Mouse (Mus musculus) layer of hippocampus, adult 2 months (tissue): ENCODE data around the gene Foxn4. TPM values are rescaled to one million over a fixed set of nuclear protein-coding genes. Genes with fewer than 3 reads are reported as not detected.

Experiments
- DNase-seq, 2 experiments: peaks; one replicate each; pipeline ENCODE4 v3.0.0; 2022; ENCODE audit warnings: low spot score in 2 of 2
- H3K27ac ChIP-seq: fragments of 200-600 bp; 2 replicates; pipeline ENCODE4 v1.8.1; 2022
- H3K4me3 ChIP-seq: fragments of 200-600 bp; 2 replicates; pipeline ENCODE4 v1.8.1; 2022; ENCODE audit warnings: mild to moderate bottlenecking
- CTCF ChIP-seq: fragments of 200-600 bp; conservative IDR thresholded peaks from 2 replicates; pipeline ENCODE4 v1.8.1; 2022; ENCODE audit warnings: antibody characterized with exemption, mild to moderate bottlenecking, moderate library complexity
- total RNA-seq, 2 experiments: library from RNA; stranded (reverse); gene quantifications; 2 replicates each; pipeline ENCODE4 v1.2.3; 2021

Gene Foxn4
- total RNA-seq, 2 experiments from 2014 or later: not detected

- DNase-seq: peak in 1 of 2 experiments; percentile 16
- no peak overlapping the region for H3K4me3 ChIP-seq
- no peak for TF ChIP-seq CTCF
- H3K27ac ChIP-seq: no peak overlapping the region
Observed at GRCm38 (mm10) chr5:114290004-114290403, 16.4 kb upstream of the Foxn4 start.

GRCm38 (mm10) chr5:114288874-114289273, 15.3 kb upstream of the Foxn4 start, which contains the start of gene Myo1h:
Myo1h (plus strand) TSS chr5:114289166.
- no peak for TF ChIP-seq CTCF
- no peak for DNase-seq
- H3K4me3 ChIP-seq: no peak within 1 kb of the TSS
- H3K27ac ChIP-seq: no peak within 1 kb of the TSS

GRCm38 (mm10) chr5:114288396-114288795, 14.8 kb upstream of the Foxn4 start:
- TF ChIP-seq CTCF: no peak
- H3K27ac ChIP-seq: no peak overlapping the region
- H3K4me3 ChIP-seq: no peak overlapping the region
- DNase-seq: no peak

GRCm38 (mm10) chr5:114286872-114287571, 13.4 kb upstream of the Foxn4 start:
- TF ChIP-seq CTCF: no peak
- H3K4me3 ChIP-seq: no peak overlapping the region
- no peak for DNase-seq
- H3K27ac ChIP-seq: no peak overlapping the region

- Histone ChIP-seq H3K27ac (no peak overlapping the region), H3K4me3 (no peak overlapping the region)
- DNase-seq: no peak
- TF ChIP-seq CTCF: peak; percentile 54
Observed at GRCm38 (mm10) chr5:114286102-114286501, 12.5 kb upstream of the Foxn4 start.

GRCm38 (mm10) chr5:114285398-114285700, 11.7 kb upstream of the Foxn4 start:
- DNase-seq: peak in 1 of 2 experiments; percentile 46
- H3K27ac ChIP-seq: peak overlapping the region; percentile 62; the same call in 1 of the 2 replicates
- no peak for TF ChIP-seq CTCF
- no peak overlapping the region for H3K4me3 ChIP-seq

GRCm38 (mm10) chr5:114284604-114285397, 11.2 kb upstream of the Foxn4 start:
- Histone ChIP-seq H3K4me3 (no peak overlapping the region), H3K27ac (peak overlapping the region; percentile 62; the same call in 1 of the 2 replicates)
- no peak for TF ChIP-seq CTCF
- DNase-seq: peak; percentile 29 to 39

- Histone ChIP-seq H3K4me3 (no peak overlapping the region), H3K27ac (no peak overlapping the region)
- DNase-seq: no peak
- no peak for TF ChIP-seq CTCF
Observed at GRCm38 (mm10) chr5:114282346-114282745, 8.7 kb upstream of the Foxn4 start.

GRCm38 (mm10) chr5:114279382-114280143, 6.0 kb upstream of the Foxn4 start:
- no peak for DNase-seq
- TF ChIP-seq CTCF: no peak
- H3K27ac ChIP-seq: no peak overlapping the region
- H3K4me3 ChIP-seq: no peak overlapping the region

- no peak overlapping the region for H3K4me3 ChIP-seq
- no peak for DNase-seq
- TF ChIP-seq CTCF: no peak
- H3K27ac ChIP-seq: no peak overlapping the region
Observed at GRCm38 (mm10) chr5:114275991-114276390, 2.4 kb upstream of the Foxn4 start.

GRCm38 (mm10) chr5:114275339-114275738, 1.7 kb upstream of the Foxn4 start:
- no peak for TF ChIP-seq CTCF
- no peak overlapping the region for H3K4me3 ChIP-seq
- DNase-seq: no peak
- H3K27ac ChIP-seq: no peak overlapping the region

- DNase-seq: no peak
- Histone ChIP-seq H3K27ac (no peak overlapping the region), H3K4me3 (no peak overlapping the region)
- TF ChIP-seq CTCF: no peak
Observed at GRCm38 (mm10) chr5:114269984-114270383, 3.6 kb downstream of the Foxn4 start.

GRCm38 (mm10) chr5:114269499-114269898, 4.1 kb downstream of the Foxn4 start:
- Histone ChIP-seq H3K4me3 (no peak overlapping the region), H3K27ac (no peak overlapping the region)
- no peak for TF ChIP-seq CTCF
- DNase-seq: no peak
